Mouse (Mus musculus): Measurements from ENCODE around the gene Cers2.

DNA sequence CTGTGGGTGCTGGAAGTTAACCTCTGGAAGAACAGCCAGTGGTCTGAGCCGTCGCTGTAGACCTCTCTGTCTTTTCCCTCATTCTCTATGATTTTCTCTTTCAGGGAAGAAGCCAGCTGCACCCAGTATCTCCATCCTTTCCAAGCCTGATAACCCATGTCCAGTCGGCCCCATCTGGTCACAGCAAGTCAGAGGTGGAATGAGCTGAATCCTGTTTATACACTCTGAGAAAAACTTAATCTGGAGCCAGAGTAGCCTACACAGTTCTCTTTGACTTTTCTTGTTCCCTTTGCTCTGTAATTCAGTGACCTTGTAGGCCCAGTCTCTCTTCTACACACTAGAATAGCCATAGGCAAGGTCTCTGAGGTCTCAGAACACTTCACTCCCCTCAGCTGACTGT is 27.1 kb upstream of the Cers2 start:
- TF ChIP-seq CTCF (conservative IDR thresholded peaks at IDR 0.05 in 1 of 2, IDR thresholded peaks at IDR 0.05 in 1 of 2; ENCODE audit: low read depth in 2 of 2, low read length in 2 of 2), result no peak
- no peak for TF ChIP-seq KAT2A (IDR thresholded peaks at IDR 0.05; ENCODE audit: insufficient replicate concordance, low read length)
- TF ChIP-seq EP300 (IDR thresholded peaks at IDR 0.05; ENCODE audit: low read length), result no peak
- TF ChIP-seq POLR2A (IDR thresholded peaks at IDR 0.05; ENCODE audit: low read depth, low read length), result no peak
- no peak for TF ChIP-seq NRF1 (IDR thresholded peaks at IDR 0.05; ENCODE audit: low read depth, low read length)
